Mouse (Mus musculus): ENCODE data around the gene Il3.
A peak's percentile ranks its signal among the peaks of the same experiment; 100 is the strongest.
"Not testable (repeated sequence)": the region's sequence is repeated elsewhere in the genome, so short reads cannot be mapped to it uniquely, and the experiment has no call there.

Il3 gene

DNA sequence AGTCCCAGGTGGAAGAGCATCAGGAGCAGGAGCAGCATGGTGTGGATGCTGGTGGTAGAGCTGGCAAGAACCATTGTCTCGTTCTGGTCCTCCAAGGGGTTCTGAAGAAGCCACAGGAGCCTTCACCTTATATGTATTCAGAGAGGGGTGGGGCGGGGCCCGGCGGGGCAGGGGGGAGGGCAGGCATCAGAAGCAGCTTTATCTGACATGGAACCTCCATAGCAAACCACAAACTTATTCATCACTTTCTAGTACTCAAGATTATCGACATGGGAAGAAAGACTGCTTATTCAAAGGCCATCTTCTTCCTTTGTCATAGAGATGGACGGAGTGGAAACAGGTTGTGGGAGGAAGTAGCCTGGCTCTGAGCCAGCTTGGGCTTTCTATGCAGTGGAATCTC, at the start of gene Il3:
Gene Il3 (minus strand): TSS at position 101 of the 400 bp plus-strand sequence.
- no peak for DNase-seq (ENCODE audit: low read depth, low spot score)

DNA sequence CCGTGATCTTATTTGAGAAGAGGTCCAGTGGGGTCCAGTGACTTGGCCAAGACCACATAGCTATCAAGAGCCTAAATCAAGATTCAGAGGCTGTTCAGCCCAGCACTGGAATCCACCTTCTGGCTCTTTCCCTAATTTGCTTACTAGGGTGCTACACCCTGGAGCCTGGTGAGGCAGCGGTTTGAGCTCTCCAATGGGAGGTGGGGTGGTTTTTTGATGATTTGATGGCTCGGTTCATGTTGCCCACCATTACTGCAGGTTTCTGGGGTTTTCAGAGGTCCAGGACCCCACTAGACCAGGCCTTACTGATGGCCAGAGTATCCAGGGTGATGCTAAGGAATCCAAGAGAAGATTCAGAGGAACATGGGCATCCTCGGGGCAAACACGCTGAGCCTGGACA, 48.3 kb upstream of the Il3 start:
- no peak for DNase-seq (ENCODE audit: low read depth, low spot score)

DNA sequence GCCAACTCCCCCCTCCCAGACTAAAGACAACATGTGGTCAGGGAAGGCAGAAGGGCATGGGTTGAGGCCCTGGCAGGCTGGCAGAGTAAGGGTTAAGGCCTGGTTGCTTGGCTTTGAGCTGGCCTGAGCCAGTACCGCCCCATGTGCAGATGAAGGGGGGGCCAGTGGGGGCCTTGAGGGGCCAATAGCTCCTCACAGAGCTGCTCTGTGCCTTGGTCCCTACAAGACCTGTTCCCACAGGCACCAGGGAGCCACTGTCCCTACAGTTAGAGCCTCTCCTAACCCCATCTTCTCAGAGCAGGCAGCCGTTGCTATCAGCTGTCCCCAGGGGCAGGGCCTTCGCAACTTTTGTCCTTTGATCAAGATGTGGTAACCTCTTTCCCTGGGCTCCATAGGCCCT, 47.7 kb upstream of the Il3 start:
- no peak for DNase-seq (ENCODE audit: low read depth, low spot score)

DNA sequence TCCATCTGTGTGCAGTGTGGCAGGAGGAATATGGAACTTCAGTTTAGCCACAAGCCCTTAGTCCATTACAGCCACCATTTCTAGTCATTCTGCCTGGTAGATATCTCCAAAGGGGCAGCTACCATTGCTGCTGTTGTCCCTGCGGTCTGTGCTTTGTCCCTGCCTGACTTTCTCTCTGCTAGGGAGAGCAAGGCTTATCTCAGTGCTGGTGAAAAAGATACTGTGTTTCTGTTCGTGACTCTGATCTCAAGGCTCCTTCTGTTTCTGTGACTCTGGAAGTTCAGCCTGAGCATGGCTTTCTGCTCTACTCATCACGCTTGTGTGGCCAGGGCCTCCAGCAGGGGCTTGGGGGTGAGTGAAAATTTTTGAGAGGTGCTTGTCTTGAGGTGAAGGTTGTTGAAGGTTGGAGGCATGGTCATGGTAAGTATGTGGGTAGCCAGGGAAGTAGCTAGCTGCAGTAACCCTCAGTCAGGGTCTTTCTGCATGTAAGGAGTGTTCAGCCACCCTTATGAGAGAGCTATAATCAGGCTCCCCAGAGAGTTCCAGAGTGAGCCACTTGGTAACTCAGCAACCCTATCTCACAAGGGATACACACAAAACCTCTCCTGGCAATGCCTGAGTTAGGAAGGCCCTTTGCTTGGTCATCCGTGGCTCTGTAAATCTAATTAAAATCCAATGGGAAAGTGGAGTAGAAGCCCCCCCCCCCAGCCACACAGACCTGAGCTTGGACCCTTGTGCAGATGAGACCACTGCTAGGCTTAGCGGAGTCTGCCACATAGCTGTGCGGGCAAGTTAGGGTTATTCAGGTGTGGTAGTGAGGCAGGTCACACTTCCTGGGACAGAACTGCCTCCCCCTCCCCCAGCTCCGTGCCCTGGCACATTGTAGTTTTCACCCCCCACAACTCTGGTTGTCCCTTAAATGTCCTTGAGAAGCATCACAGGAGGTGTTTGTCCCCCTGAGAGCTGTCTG, 46.6 kb upstream of the Il3 start:
- no peak for DNase-seq (ENCODE audit: low read depth, low spot score)

DNA sequence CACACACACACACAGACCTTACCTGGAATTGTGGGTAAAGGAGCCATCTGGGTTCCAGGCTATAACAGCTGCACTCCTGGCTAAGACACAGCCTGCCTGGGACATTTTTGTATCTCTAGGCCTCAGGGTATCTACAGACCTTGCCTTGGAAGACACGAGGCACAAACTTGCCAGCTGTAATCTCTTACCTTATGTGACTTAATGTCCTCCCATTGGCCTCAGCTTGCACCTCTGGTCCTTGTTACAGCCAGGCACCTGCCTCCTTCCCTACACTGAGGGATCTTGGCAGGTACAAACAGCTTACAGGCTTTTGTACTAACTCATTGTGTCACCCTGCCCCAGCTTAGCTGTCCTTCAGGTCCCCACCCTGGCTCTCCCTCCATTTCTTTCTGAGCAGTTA, 45.5 kb upstream of the Il3 start:
- DNase-seq (ENCODE audit: low read depth, low spot score): no peak

DNA sequence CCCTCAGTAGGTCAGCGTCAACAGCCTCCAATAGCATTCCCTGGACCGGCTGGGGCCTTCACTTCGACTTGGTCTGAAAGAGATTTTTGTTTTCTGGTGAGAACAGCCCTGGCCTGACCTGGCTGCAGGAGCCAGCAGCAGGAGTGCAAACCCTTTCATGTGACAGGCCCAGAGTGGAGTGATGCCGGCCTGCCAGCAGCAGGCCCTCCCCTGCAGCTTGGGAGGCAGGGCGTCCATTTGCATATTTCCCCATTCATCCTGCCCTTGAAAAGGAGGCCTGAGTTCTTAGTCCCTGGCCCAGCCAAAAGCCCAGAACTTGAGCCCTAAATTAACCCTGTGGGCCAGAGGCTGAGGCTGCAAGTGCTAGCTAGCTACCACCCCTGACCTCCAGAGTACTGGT, 44.9 kb upstream of the Il3 start:
- DNase-seq (ENCODE audit: low read depth, low spot score): peak; percentile 39

DNA sequence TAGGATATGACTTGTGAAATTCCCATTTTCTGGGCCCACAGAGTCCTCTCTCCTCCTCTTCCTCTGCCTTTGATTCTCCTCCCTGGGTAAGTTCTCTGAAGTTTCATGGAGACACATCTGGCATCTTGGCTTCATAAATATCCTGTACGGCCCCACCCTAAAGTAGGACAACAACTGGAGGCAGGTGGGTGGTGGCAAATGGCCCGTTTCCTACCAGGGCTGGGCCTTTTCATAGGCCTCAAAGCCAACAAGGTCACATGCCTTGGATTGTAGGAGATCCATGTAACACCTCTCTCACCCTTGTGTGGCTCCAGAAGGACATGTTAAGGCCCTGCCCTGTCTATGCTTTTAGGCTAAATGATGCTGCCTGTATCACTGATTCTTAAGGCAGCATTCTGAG, 43.5 kb upstream of the Il3 start:
- no peak for DNase-seq (ENCODE audit: low read depth, low spot score)

DNA sequence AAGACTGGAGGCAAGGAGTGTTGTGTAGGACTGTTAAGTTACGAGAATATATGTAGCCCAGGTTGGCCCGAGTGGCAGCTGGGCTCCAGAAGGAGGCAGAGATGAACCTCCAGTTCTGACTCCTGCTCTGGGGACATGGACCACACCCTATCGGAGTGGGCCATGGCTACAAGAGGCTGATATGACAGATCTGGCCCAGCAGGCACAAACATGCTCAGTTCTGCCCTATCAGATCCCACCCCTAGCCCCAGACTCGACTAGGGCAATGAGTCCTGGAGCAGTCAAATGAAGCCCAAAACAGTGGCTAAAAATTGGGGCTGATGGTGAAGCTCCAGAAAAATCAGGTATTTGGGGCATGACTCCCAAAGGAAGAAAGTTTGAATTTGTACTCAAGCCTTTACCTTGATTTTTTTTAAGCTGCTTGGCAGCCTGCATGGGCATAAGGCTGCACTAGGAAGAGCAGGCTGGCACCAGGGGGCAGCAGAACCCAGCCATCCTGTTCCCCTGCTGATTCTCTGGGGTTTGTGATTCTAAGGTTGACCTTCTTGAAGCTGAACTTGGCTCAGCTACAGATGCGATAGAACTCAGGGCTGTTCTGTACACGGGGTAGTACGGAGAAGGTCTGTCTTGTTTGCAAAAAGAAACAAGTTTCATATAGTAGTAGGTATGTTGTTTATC, 40.2 kb upstream of the Il3 start:
- no peak for DNase-seq (ENCODE audit: low read depth, low spot score)

DNA sequence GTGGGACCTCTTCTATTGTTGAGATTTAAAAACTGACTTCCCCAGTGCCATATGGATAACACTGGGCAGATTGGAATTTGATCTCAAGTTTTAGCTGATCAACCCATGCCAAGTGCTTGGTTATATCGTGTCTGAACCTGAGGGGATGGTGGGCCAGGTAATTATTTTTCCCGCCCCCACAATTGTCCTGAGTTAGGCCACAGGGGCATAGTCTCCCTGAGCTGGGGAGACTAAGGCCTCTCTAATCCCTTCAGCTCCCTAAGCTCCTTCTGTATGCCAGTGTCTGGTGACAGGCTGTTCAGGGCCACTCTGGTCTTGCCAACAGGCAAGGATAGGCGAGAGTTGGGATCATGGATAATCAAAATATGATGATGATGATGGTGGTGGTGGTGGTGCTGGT, 38.3 kb upstream of the Il3 start:
- no peak for DNase-seq (ENCODE audit: low read depth, low spot score)

DNA sequence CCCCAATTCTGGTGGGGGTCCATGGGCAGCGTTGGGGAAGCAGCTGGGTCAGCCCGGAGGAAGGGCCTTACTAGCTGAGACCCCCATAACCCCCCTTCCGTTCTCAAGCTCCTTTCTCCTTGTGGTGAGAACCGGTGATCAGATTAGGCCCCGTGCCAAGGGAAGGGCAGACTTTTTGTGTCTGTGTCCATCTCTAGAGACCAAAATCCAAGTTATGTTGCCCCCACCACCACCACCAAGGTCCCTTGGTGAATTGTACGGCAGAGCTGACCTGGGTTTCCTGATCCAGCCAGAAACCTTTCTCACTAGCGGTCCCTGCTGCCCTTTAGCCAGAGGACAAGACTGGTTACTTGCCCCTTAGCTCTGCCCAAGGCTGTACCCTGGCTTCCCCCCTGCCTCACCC, 37.4 kb upstream of the Il3 start:
- no peak for DNase-seq (ENCODE audit: low read depth, low spot score)

DNA sequence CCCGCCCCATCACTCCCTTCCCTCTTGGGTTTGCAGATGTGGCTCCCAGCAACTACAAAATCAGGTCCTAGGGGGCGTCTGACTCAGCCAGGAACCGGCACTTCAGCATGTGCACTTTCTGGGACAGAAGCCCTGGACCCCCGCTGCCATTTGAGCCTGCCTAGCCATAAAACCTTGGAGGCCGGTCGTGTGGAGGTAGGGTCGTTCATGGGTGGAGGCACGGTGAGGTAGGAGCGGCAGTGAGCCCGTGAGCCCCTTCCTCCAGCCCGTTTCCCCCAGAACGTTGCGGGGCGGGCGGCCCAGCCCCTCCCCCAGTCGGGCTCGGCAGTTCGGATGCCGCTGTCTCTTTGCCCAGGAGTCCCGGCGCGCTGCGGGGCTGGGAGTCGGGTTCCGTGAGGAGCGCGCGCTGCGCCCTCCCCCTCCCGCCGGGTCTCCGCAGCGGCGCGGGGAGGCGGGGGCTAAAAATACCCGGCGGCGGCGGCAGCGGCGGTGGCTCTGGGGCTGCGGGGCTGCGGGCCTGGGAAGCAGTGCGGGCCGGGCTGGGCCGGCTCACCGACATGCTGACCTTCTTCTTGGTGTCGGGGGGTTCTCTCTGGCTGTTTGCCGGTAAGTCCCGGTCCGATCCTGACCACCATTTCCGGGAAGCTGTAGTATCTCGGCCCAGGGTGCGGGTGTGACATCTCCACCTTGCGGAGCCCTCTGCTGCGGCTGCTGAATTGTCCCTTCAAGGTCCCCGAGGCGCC, 36.8 kb upstream of the Il3 start, which contains the start of gene Acsl6:
Gene Acsl6 (plus strand): TSS at position 71 of the 743 bp plus-strand sequence.
- DNase-seq (ENCODE audit: low read depth, low spot score): peak; percentile 13

DNA sequence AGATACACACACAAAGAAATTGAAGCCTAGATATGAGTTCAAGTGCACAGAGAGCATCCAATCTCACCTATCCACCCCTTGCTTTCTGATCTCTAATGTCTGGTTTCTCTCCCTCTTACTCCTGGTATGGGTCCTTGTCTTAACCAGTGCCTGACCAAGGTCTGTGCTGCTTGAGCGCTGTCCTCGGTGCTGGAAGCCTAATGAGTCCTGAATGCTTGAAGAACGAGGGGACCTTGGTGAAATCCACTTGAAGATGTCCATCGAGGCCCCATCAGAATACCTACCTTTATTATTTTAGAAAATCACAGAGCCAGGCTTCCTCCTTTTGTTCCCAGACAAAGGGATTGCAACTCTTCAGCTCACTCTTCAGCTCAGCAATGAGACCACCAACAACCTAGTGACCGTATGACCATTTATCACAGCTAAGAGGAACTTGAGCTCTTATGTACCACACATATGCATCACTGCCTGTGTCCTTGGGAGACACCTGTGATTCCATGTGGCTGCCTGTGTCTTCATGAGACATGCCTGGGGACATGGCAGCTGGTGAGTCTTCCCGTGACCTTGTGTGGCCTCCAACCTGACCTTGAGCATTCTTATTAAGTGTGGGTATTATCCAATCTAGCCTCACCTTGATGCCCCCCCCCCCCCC, 36.1 kb upstream of the Il3 start:
- DNase-seq (ENCODE audit: low read depth, low spot score): peak; percentile 83

DNA sequence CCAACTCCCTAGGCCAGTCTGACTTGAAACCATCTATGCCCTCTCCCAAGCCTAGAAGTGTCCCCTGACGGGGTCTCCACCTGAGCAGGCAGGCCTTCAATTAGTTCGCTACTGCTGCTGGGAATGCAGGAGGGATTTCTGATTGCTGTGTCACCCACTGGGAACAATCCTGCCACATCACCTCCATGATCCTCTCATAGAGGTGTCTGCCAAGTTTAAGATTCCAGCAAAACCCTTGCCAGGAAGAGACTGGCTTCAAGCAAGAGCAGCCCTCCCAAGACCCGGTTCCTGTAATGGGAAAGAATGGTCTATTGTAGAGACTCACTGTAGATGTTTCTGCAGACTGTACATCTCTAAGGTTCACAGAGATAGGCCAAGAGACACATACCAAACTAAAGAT, 35.5 kb upstream of the Il3 start:
- no peak for DNase-seq (ENCODE audit: low read depth, low spot score)

DNA sequence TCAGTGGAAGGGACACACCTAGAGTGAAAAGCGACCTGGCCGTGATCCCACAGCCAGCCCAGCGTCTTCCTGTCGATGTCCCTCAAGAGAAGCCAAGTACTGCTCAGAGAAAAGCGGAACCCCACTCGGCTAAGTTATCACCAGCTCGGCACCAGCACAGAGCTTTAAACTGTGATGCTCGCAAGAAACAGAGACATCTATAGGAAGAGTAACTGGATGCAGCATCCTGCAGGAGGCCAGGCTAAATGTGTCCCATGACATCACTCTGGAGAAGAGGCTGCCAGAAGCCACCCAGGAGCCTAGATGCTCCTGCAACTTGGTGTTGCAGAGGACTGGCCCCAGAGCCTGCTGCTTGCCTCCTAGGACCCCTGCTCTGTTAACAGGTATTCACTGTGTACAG, 34.9 kb upstream of the Il3 start:
- no peak for DNase-seq (ENCODE audit: low read depth, low spot score)

DNA sequence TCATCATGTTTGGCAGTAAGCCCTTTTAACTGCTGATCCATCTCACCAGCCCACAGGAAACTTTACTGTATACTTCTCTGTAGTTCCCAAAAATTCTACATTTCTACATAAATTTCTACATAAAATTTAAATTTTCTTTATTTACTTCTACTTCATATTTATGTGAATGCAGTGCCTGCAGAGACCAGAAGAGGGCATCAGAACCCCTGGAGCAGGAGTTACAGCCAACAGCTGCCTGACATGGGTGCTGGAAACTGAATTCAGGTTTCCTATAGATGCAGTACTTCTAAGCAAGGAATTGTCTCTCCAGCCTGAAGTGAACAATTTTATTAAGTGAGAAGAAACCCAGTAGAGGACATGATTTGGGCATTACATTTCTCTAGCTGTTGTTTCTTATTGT, 31.7 kb upstream of the Il3 start:
- DNase-seq (ENCODE audit: low read depth, low spot score): no peak

DNA sequence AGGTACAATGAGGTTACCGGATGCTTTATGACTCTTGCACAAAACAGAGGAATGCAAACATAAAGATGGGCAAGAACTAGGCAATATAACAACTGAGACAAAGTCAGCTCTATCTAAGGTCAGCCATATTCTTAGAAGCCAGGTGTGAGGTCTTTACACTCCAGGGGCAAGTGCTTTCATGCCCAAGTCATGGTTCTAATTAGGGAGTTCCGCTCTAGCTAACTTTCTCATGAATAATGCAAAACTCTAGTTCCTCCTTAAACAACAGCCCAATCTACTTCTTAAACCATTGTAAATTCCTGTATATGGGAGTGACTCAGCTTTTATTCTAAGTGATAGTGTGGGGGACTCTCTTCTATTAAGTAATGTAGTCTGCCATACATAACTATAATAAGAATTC, 30.4 kb upstream of the Il3 start:
- not testable (repeated sequence) for DNase-seq (ENCODE audit: low read depth, low spot score)

DNA sequence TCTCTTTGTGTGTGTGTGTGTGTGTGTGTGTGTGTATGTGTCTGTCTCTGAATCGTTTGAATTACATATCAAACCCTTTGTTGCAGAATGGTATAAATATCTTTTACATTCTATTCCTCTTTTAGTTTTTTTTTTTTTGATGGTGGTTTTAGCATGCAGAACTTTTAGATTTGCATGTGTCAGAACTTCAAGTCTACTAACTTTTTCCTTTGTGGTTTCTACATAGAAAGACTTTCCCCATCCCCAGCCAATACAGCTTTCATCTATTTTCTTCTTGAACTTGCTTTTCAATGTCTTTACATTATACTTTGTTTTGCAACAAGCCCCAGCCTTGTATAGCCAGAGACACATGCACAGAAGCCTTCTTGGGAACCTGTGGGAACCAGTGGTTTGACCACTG, 29.7 kb upstream of the Il3 start:
- DNase-seq (ENCODE audit: low read depth, low spot score): no peak

DNA sequence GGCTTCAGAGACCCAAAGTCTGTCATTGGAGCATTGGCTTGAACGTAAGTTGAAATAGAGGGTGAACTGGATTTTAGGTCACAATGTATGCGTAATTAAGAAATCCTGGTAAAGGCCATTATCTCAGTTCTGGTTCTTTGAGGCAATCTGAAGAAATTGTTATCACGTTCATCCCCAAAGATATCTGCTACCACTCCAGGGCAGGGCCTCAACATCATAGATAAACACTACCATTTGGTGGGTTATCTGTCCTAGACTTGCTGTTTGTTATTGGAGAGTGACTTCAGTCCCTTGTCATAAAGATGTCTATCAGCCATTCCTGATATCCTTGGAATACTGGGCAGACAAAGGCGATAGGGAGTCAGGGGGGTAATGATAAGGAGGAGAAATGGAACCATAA, 28.9 kb upstream of the Il3 start:
- DNase-seq (ENCODE audit: low read depth, low spot score): no peak

DNA sequence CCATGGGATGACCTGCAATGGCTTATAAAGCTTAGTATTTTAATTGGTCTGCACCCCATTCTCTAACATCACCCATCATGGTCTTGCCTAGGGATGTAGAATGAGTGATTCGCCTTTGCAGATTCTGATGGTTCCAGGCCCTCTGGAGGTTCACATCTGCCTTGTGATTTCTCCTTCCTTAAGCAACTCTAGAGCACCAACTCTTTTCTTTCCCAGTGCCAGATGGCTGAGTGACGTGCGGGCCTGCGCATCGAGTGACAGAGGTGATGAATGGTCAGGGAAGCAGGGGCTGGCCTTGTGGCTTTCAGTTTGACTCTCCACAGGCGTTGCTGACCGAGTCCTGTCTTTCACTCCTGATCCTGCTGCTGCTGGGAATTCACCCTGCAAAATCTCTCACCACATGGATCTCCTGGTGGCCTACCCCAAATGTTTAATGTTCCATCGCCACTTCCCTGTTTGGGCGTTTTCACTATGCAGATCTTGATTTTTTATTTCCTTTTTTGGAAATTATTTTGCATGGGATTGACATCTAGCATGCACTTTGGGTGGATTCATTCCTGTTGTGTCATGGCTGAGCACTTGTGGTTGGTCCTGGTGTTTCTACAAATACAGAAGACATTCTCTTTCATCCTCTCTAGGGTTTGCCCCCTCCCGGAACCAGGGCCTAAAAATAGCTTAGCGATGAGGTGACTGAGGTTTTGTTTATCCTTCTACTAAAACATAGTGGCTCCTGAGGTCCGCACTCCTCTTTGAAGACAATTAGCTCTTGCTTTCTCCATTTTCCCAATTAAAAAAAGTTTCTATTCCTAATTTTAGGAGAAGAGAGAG, 27.1 kb upstream of the Il3 start:
- DNase-seq (ENCODE audit: low read depth, low spot score): no peak

DNA sequence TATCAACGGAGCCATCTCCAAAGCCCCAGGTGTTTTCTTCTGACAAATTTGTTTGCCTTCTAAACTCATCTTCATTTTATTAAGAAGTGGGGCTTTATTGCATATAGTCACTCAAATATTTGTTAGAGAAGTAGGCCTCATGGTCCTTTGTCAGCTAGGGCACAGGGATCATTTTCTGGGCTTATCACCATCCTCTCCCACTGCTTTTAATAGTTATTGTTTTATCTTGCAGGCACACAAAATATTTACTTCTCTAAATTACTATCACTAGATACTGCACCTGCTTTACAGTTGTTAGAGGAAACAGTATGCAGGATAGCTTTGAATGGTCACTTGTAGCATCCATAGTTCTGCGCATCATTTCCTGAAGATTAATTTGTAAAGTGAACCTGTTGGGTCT, 25.1 kb upstream of the Il3 start:
- no peak for DNase-seq (ENCODE audit: low read depth, low spot score)
